Mouse (Mus musculus) forebrain, embryonic 11.5 days (tissue): Measurements from ENCODE around the gene Dexi. TPM values are rescaled to one million over a fixed set of nuclear protein-coding genes. Genes with fewer than 3 reads are reported as not detected.

ENCODE experiments used
- polyA plus RNA-seq: library from polyadenylated mRNA; unstranded; fragments of >200 nt; fragmentation: Nextera tagmentation; extraction: Ambion mirVana; gene quantifications from 2 replicates; pipeline ENCODE4 v1.2.1, GENCODE M21; 2014

The Dexi gene
- polyA plus RNA-seq, 1 experiment from 2014 or later, result 23.5 TPM

Other genes starting within 250 kb of the Dexi start
- 3.1 and 3.3 TPM in 2 replicates for gene Emp2, start 229.1 kb downstream of the Dexi start, polyA plus RNA-seq
- 0.15 TPM in 1 of 2 replicates, not detected in the other for gene Tekt5, start 147.6 kb downstream of the Dexi start, polyA plus RNA-seq
- 69.1 and 71.3 TPM in 2 replicates for gene Nubp1, start 131.1 kb downstream of the Dexi start, polyA plus RNA-seq
- gene Tvp23a, start 95.7 kb downstream of the Dexi start, polyA plus RNA-seq, result 22.8 and 23.8 TPM in 2 replicates
- gene Ciita, start 63.0 kb downstream of the Dexi start, polyA plus RNA-seq, result 0.35 and 0.63 TPM in 2 replicates
- gene Clec16a, start 2.3 kb upstream of the Dexi start, polyA plus RNA-seq, result 44.6 and 46.3 TPM in 2 replicates
- gene Socs1, start 242.5 kb upstream of the Dexi start, polyA plus RNA-seq, result 3.0 and 3.2 TPM in 2 replicates
- gene Tnp2, start 245.6 kb upstream of the Dexi start, polyA plus RNA-seq, result not detected in 2 replicates
- not detected in 2 replicates for gene Prm3, start 247.9 kb upstream of the Dexi start, polyA plus RNA-seq